Mouse (Mus musculus) lung, adult 2 months (tissue): ENCODE data around the gene Bptf.

Source experiments
- CTCF ChIP-seq: fragments of 200-500 bp; IDR thresholded peaks from 2 replicates; pipeline ENCODE4 v1.5.1; 2011; ENCODE audit warnings: mild to moderate bottlenecking, low read length, control low read depth; ENCODE audit not compliant: insufficient read depth
- POLR2A ChIP-seq: fragments of 200-500 bp; IDR thresholded peaks from 2 replicates; pipeline ENCODE4 v1.6.1; 2011; ENCODE audit warnings: low read depth, mild to moderate bottlenecking, control low read depth, low read length, borderline replicate concordance; ENCODE audit errors: extremely low read depth

GRCm38 (mm10) chr11:107113881-107114557 lies 17.9 kb downstream of the Bptf start:
- TF ChIP-seq CTCF, result no peak
- TF ChIP-seq POLR2A, result no peak
